Mouse (Mus musculus) liver, postnatal 0 days (tissue): ENCODE measurements around the gene Slc7a7. TPM values are rescaled to one million over a fixed set of nuclear protein-coding genes. Genes with fewer than 3 reads are reported as not detected.

Source experiments
- ATAC-seq: fragments of 200-750 bp; cut with Nextera tagmentation; 2 replicates; pipeline ENCODE4 v1.8.0; 2017; ENCODE audit warnings: mild to moderate bottlenecking, moderate library complexity
- DNase-seq: peaks from one replicate; pipeline ENCODE4 v3.0.0-alpha.2; 2016
- H3K27ac ChIP-seq: fragments of 300-500 bp; sonication (generic); 2 replicates; pipeline ENCODE4 v1.5.1; 2014; ENCODE audit warnings: antibody characterized with exemption, moderate library complexity, mild to moderate bottlenecking, low read depth
- H3K27me3 ChIP-seq: fragments of 300-500 bp; sonication (generic); 2 replicates; pipeline ENCODE4 v1.6.1; 2014; ENCODE audit warnings: low read length, control low read depth, mixed read lengths; ENCODE audit not compliant: insufficient read depth
- H3K36me3 ChIP-seq: fragments of 300-500 bp; sonication (generic); replicated peaks from 2 replicates; pipeline ENCODE4 v1.6.1; 2014; ENCODE audit warnings: mild to moderate bottlenecking, control low read depth, low read length, moderate library complexity, mixed read lengths; ENCODE audit not compliant: insufficient read depth
- H3K4me1 ChIP-seq: fragments of 300-500 bp; sonication (generic); 2 replicates; pipeline ENCODE4 v1.6.1; 2014; ENCODE audit warnings: antibody characterized with exemption, mild to moderate bottlenecking, control low read depth; ENCODE audit not compliant: insufficient read depth
- H3K4me2 ChIP-seq: fragments of 300-500 bp; sonication (generic); 2 replicates; pipeline ENCODE4 v1.6.1; 2014; ENCODE audit warnings: low read depth, mild to moderate bottlenecking, low read length, moderate library complexity, mixed read lengths
- H3K4me3 ChIP-seq: fragments of 300-500 bp; sonication (generic); 2 replicates; pipeline ENCODE4 v1.5.1; 2014; ENCODE audit warnings: low read depth, low read length
- H3K9ac ChIP-seq: fragments of 300-500 bp; sonication (generic); replicated peaks from 2 replicates; pipeline ENCODE4 v1.6.1; 2014; ENCODE audit warnings: mild to moderate bottlenecking, moderate library complexity
- H3K9me3 ChIP-seq: fragments of 300-500 bp; sonication (generic); 2 replicates; pipeline ENCODE4 v1.6.1; 2016; ENCODE audit warnings: mild to moderate bottlenecking, control low read depth, low read length, mixed read lengths
- CTCF ChIP-seq: sonication (generic); IDR thresholded peaks from 2 replicates; pipeline ENCODE4 v1.5.1; 2016; ENCODE audit warnings: antibody characterized with exemption, low read depth
- EP300 ChIP-seq: IDR thresholded peaks from 2 replicates; pipeline ENCODE4 v1.6.1; 2016; ENCODE audit warnings: antibody characterized with exemption, low read depth, mild to moderate bottlenecking
- WGBS: fragments of 180-500 bp; shearing (Covaris S2); extraction: QIAGEN DNeasy Blood & Tissue Kit; methylation state at CpG from one replicate; pipeline ENCODE4 v1.1.7; 2014; ENCODE audit not compliant: insufficient replicate concordance; 5-methylcytosine and 5-hydroxymethylcytosine counted together
- polyA plus RNA-seq: library from polyadenylated mRNA; unstranded; fragments of >200 nt; fragmentation: Nextera tagmentation; extraction: Ambion mirVana; gene quantifications from 2 replicates; pipeline ENCODE4 v1.2.1, GENCODE M21; 2015

Slc7a7 gene
- polyA plus RNA-seq, 1 experiment from 2014 or later = 5.1 TPM

- peak overlapping the region; percentile 4 for H3K4me3 ChIP-seq
- H3K9ac ChIP-seq = peak overlapping the region; percentile 46; the same call in 1 of the 2 replicates
- peaks cover 23% of the 10 kb centered on the region for H3K4me1 ChIP-seq
- no peak for DNase-seq
- H3K27me3 ChIP-seq = no peaks in the 10 kb centered on the region
- peak overlapping the region; percentile 82 for H3K27ac ChIP-seq
- TF ChIP-seq EP300 = no peak
- TF ChIP-seq CTCF = no peak
- no peak for ATAC-seq
- H3K36me3 ChIP-seq = peaks cover 4% of the 10 kb centered on the region; the same call in 1 of the 2 replicates
- 49% methylated on average over 7 of the region's 7 CpGs for WGBS
- H3K4me2 ChIP-seq = peak overlapping the region; percentile 60
- no peaks in the 10 kb centered on the region for H3K9me3 ChIP-seq
Measured at GRCm38 (mm10) chr14:54409057-54409645, 8.4 kb downstream of the Slc7a7 start.

GRCm38 (mm10) chr14:54408336-54409056, 9.1 kb downstream of the Slc7a7 start:
- 74% methylated on average over 25 of the region's 25 CpGs for WGBS
- H3K9me3 ChIP-seq = no peaks in the 10 kb centered on the region

GRCm38 (mm10) chr14:54401723-54402122, 15.9 kb downstream of the Slc7a7 start:
- Histone ChIP-seq H3K9me3 (no peaks in the 10 kb centered on the region), H3K9ac (no peak overlapping the region), H3K4me3 (no peak overlapping the region), H3K27ac (no peak overlapping the region), H3K4me2 (no peak overlapping the region), H3K36me3 (peaks cover 5% of the 10 kb centered on the region; the same call in 1 of the 2 replicates), H3K27me3 (no peaks in the 10 kb centered on the region), H3K4me1 (no peaks in the 10 kb centered on the region; the same call in none of the 2 replicates)
- ATAC-seq = no peak
- WGBS = 69% methylated on average over 3 of the region's 3 CpGs
- no peak for TF ChIP-seq EP300
- TF ChIP-seq CTCF = no peak
- DNase-seq = no peak

More at GRCm38 (mm10) chr14:54408336-54409056, 9.1 kb downstream of the Slc7a7 start:
- no peak for TF ChIP-seq EP300
- peak; percentile 48 for TF ChIP-seq CTCF
- H3K36me3 ChIP-seq = peaks cover 4% of the 10 kb centered on the region; the same call in 1 of the 2 replicates
- peak overlapping the region; percentile 60 for H3K4me2 ChIP-seq
- peak overlapping the region; percentile 82 for H3K27ac ChIP-seq
- H3K9ac ChIP-seq = no peak overlapping the region
- ATAC-seq (no peak), DNase-seq (no peak)
- H3K4me1 ChIP-seq = peaks cover 18% of the 10 kb centered on the region
- peak overlapping the region; percentile 4; the same call in 1 of the 2 replicates for H3K4me3 ChIP-seq
- H3K27me3 ChIP-seq = no peaks in the 10 kb centered on the region

GRCm38 (mm10) chr14:54398921-54399382, 18.6 kb downstream of the Slc7a7 start:
- DNase-seq = no peak
- WGBS = 52% methylated on average over 8 of the region's 8 CpGs
- Histone ChIP-seq H3K27me3 (no peaks in the 10 kb centered on the region), H3K36me3 (peaks cover 5% of the 10 kb centered on the region; the same call in 1 of the 2 replicates), H3K9ac (no peak overlapping the region), H3K27ac (peak overlapping the region; percentile 31; the same call in 1 of the 2 replicates), H3K4me3 (no peak overlapping the region), H3K4me1 (no peaks in the 10 kb centered on the region), H3K4me2 (no peak overlapping the region), H3K9me3 (no peaks in the 10 kb centered on the region)
- no peak for ATAC-seq
- TF ChIP-seq CTCF = no peak
- no peak for TF ChIP-seq EP300

GRCm38 (mm10) chr14:54398528-54398916, 19.1 kb downstream of the Slc7a7 start:
- WGBS = 46% methylated on average over 7 of the region's 7 CpGs
- Histone ChIP-seq H3K4me3 (no peak overlapping the region), H3K9me3 (no peaks in the 10 kb centered on the region), H3K27me3 (no peaks in the 10 kb centered on the region), H3K36me3 (peaks cover 5% of the 10 kb centered on the region; the same call in 1 of the 2 replicates), H3K4me2 (no peak overlapping the region; the same call in 1 of the 2 replicates), H3K9ac (no peak overlapping the region), H3K4me1 (no peaks in the 10 kb centered on the region), H3K27ac (peak overlapping the region; percentile 31; the same call in 1 of the 2 replicates)
- TF ChIP-seq EP300 (no peak), CTCF (no peak)
- DNase-seq (no peak), ATAC-seq (no peak)
